In genomic region chr15:102463666-102464065, GRCm38 (mm10) we compare ENCODE assay signal across 13 mouse cellular contexts. TPM values are rescaled to one million over a fixed set of nuclear protein-coding genes. Genes with fewer than 3 reads are reported as not detected.
DNase-seq lines count a peak whose midpoint lies in the region; TF ChIP-seq lines count a peak whose summit lies in the region.
"Had no signal": no experiment of that assay in that cellular context is flagged by ENCODE, and none has a peak within 500 bp of the region (broad histone marks: within the 10 kb centered on the region; RNA-seq: fewer than 3 reads in every experiment).

No protein-coding gene starts in this region.

- no peak overlapping the region for H3K27ac ChIP-seq in CH12.LX (ENCODE audit: insufficient read depth, low read depth)

- DNase-seq in cerebellum, adult 9-10 months = peak; percentile 52
- no peak for DNase-seq in cerebellum, adult 9-11 months
- DNase-seq in kidney, postnatal 36 days = peak; percentile 40 to 43
- no peak for DNase-seq in kidney, postnatal 10 days
- peak; percentile 65 for DNase-seq in CH12.LX (ENCODE audit: extremely low read depth)
- peak; percentile 44 for DNase-seq in embryo, embryonic 11 days
- DNase-seq in ovary, adult 18-20 months (ENCODE audit: low spot score) = no peak
- no peak for DNase-seq in urinary bladder, postnatal 4 days (ENCODE audit: low spot score in 2 of 2)
- DNase-seq: kidney, adult 11 months; spleen, adult 18-20 months had no signal

- no peak overlapping the region for H3K9ac ChIP-seq in CH12.LX (ENCODE audit: insufficient read depth, low read depth)

- H3K79me2 ChIP-seq in CH12.LX (replicated peaks; ENCODE audit: control insufficient read depth, extremely low read depth, insufficient read depth, poor library complexity, severe bottlenecking) = peaks cover 28% of the 10 kb centered on the region

- H3K9me3 ChIP-seq in CH12.LX (replicated peaks; ENCODE audit: low read length) = peaks cover 3% of the 10 kb centered on the region

- no peak overlapping the region for H3K4me3 ChIP-seq in CH12.LX (replicated peaks in 1 of 3; ENCODE audit: low read depth in 2 of 3, low read length in 2 of 3, poor library complexity in 1 of 3)

- H3K4me2 ChIP-seq in CH12.LX (ENCODE audit: insufficient read depth, low read depth, poor library complexity, severe bottlenecking) = no peak overlapping the region
- H3K4me2 ChIP-seq: heart, embryonic 11.5 days had no signal

- H3K4me1 ChIP-seq in CH12.LX (ENCODE audit: control insufficient read depth in 1 of 2, insufficient read depth in 2 of 2) = peaks cover 0 to 21% of the 10 kb centered on the region in 2 experiments; a peak in 3 of 4 replicates

- no peak for TF ChIP-seq EP300 in CH12.LX (IDR thresholded peaks at IDR 0.05; ENCODE audit: low read length)

- no peak for TF ChIP-seq POLR2A in CH12.LX (IDR thresholded peaks at IDR 0.05; ENCODE audit: low read depth, low read length)

- peak; percentile 49 for TF ChIP-seq RAD21 in CH12.LX (IDR thresholded peaks at IDR 0.05; ENCODE audit: low read depth, low read length)

- H3K36me3 ChIP-seq in CH12.LX (replicated peaks in 1 of 2; ENCODE audit: control insufficient read depth in 1 of 2, insufficient read depth in 1 of 2, low read length in 1 of 2) = peaks cover 17 to 57% of the 10 kb centered on the region in 2 experiments

- no peaks in the 10 kb centered on the region for H3K27me3 ChIP-seq in CH12.LX (replicated peaks)

- dilution Hi-C loops in CH12.LX (cut with MboI; ENCODE audit: extremely low pct_ligation_motif_present, extremely low pct_unique_long_range_greater_than_20kb, low sequenced_read_pairs) = no loop called here

- in situ Hi-C loops in CH12.LX (cut with MboI; ENCODE audit: low pct_ligation_motif_present, low pct_unique_long_range_greater_than_20kb, low sequenced_read_pairs) = no loop called here

- TF ChIP-seq CTCF in CH12.LX (conservative IDR thresholded peaks at IDR 0.05 in 1 of 2, IDR thresholded peaks at IDR 0.05 in 1 of 2; ENCODE audit: low read depth in 2 of 2, low read length in 2 of 2) = peak; percentile 29 to 60; a peak in 3 of 4 replicates

TF ChIP-seq in CH12.LX, 34 proteins besides CTCF, POLR2A, EP300 and RAD21:
- TF ChIP-seq ETS1 (conservative IDR thresholded peaks at IDR 0.05; ENCODE audit: low read depth, low read length) (no peak), SMC3 (IDR thresholded peaks at IDR 0.05; ENCODE audit: low read depth, low read length) (peak; percentile 46)

RNA-seq across cellular contexts. Expression of gene Prr13, which starts 4.8 kb away (rescaled TPM):
- total RNA-seq in CH12.LX (2012; rRNA removed) (34.5 and 36.4 TPM in 2 replicates), CH12.LX (2014; rRNA removed) (26.1 and 32.2 TPM in 2 replicates)
- polyA plus RNA-seq in CH12.LX (2012; ENCODE audit: insufficient read length, low read depth) = 94.8 and 131 TPM in 2 replicates

RNA-seq across cellular contexts. Expression of gene Pcbp2, which starts 6.7 kb away (rescaled TPM):
- total RNA-seq in CH12.LX (2012; rRNA removed) (263 and 281 TPM in 2 replicates), CH12.LX (2014; rRNA removed) (308 and 379 TPM in 2 replicates)
- 1,350 and 1,545 TPM in 2 replicates for polyA plus RNA-seq in CH12.LX (2012; ENCODE audit: insufficient read length, low read depth)

RNA-seq across cellular contexts. Expression of gene Amhr2, which starts 18.5 kb away (rescaled TPM):
- not detected in 2 replicates for total RNA-seq in CH12.LX (2012; rRNA removed)
- not detected in 2 replicates for total RNA-seq in CH12.LX (2014; rRNA removed)
- not detected in 2 replicates for polyA plus RNA-seq in CH12.LX (2012; ENCODE audit: insufficient read length, low read depth)

RNA-seq across cellular contexts. Expression of gene Gm10337, which starts 39.9 kb away (rescaled TPM):
- total RNA-seq in CH12.LX (2012; rRNA removed) = not detected in 2 replicates
- total RNA-seq in CH12.LX (2014; rRNA removed) = not detected in 2 replicates
- not detected in 2 replicates for polyA plus RNA-seq in CH12.LX (2012; ENCODE audit: insufficient read length, low read depth)
- polyA plus RNA-seq: C2C12; limb, embryonic 14.5 days had no signal

RNA-seq across cellular contexts. Expression of gene Map3k12, which starts 53.2 kb away (rescaled TPM):
- total RNA-seq in CH12.LX (2012; rRNA removed) (2.8 and 3.0 TPM in 2 replicates), CH12.LX (2014; rRNA removed) (1.4 and 1.5 TPM in 2 replicates)
- polyA plus RNA-seq in CH12.LX (2012; ENCODE audit: insufficient read length, low read depth) = 2.3 and 3.0 TPM in 2 replicates

Comparison
In these comparisons a context has a peak if more than half of its experiments do, and no peak if none do; other contexts are left out.
1. DNase-seq: peak in cerebellum, adult 9-10 months (single experiment), kidney, postnatal 36 days (2 of 2), CH12.LX (single experiment) and embryo, embryonic 11 days (single experiment); none in cerebellum, adult 9-11 months (single experiment), kidney, postnatal 10 days (single experiment), ovary, adult 18-20 months (single experiment) and urinary bladder, postnatal 4 days (0 of 2).